Mouse (Mus musculus) brain, adult 10 weeks (tissue): ENCODE measurements around the gene Olfr1032. TPM values are rescaled to one million over a fixed set of nuclear protein-coding genes. Genes with fewer than 3 reads are reported as not detected.

ENCODE experiments used
- polyA plus RNA-seq: library from polyadenylated mRNA; stranded (reverse); fragments of 350-450 nt; fragmentation: Illumina TruSeq; extraction: RNeasy Lipid Tissue Mini Kit (QIAGEN cat#74804); gene quantifications from one replicate; pipeline ENCODE4 v1.2.3, GENCODE M21; 2015; ENCODE audit warnings: low read depth, low replicate concordance

Gene Olfr1032
- polyA plus RNA-seq, result not detected

DNA sequence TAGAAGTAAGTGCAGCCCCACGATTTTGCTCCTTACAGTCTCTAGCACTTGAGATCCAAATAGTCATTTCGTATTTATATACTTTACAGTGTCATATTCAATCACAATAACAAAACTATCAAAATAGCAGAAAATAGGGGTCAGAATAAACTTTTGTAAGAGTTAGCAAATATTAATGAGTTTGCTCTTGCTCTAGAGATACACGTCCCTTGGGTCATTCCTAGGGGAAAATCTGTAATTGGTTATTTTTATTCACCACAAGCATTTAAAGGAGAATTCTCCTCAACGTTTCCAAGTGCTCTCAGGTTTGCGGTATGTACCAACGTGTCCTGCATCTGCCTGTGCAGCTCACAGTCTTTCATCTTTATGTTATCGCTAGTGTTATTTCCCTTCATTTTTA lies at the start of gene Olfr1032:
TSS of gene Olfr1032 (plus strand) at position 301 of the 400 bp plus-strand sequence.

DNA sequence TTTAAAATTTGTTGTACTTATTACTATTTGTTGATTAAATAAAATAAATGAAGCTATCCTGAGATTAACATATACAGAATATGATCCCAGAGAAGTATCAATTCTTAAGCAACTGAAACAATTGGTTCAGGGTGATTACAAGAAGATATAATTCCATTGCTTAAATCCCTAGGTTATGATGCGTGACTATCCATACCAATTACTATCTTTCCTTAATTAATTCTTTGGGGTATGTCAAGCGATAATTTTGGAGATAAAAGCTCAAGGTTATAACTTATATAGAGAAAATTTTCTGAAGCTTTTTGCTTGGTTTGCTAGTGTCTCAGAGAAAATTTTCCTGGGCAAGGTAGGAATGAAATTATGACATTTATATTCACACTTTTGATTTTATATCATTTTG lies 31.7 kb upstream of the Olfr1032 start, which contains the start of gene Olfr1029:
TSS of gene Olfr1029 (plus strand) at position 301 of the 400 bp plus-strand sequence.

DNA sequence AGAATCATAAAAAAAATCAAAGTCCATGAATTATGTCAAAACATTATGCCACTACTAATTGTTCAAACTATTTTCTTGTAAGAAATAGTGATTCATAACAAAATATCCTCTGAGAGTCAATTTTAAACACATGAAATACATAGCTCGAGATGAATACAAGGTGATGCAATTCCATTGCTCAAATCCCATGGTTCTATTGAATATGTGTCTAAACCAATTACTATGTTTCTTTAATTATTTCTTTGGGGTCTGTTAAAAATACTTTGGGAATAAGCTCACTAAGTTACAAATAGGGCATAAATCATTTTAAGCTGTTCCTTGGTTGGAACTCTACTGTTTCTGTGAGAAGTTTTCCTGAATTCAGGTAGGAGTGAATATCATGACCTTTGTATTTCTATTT lies 26.4 kb upstream of the Olfr1032 start, which contains the start of gene Olfr1030:
TSS of gene Olfr1030 (plus strand) at position 301 of the 400 bp plus-strand sequence.

DNA sequence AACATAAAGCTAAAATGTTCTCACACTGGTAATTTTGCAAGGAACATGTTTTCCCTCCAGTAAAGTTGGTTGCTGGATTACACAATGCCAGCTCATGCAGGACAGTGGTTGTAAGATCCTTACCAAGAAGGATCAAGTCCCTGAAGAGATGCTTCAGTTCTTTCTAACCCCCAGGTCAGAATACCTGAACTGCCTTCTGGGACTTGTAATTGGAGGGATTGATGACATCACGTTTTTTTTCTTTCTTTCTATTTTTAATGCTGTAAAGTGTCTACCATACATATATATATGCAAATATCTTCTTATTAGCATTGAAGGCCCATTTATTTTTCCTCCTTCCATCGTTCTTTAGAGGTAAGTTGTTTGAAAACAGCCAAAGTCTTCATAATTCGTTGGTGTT lies 15.3 kb upstream of the Olfr1032 start, which contains the start of gene Olfr1031:
TSS of gene Olfr1031 (plus strand) at position 301 of the 400 bp plus-strand sequence.

DNA sequence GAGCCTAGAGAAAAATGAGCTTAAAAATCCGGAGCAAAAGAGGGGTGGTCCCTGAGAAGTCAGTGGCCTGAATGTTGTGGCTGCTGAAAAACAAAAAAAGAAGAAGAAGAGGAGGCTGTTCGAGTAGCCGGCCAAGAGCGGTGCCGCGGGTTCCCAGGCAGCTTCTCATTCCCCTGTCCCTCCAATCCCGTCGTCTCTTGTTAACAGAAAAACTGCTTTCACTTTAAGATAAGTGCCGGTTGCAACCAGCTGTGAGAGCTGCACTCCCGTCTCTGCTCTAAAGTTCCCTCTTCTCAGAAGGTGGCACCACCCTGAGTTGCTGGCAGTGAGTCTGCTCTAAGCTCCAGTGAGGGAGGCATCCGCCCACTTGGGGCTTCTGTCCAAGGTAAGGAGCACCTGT lies 15.1 kb downstream of the Olfr1032 start, which contains the start of gene Olfr1033:
TSS of gene Olfr1033 (plus strand) at position 228 of the 400 bp plus-strand sequence.

DNA sequence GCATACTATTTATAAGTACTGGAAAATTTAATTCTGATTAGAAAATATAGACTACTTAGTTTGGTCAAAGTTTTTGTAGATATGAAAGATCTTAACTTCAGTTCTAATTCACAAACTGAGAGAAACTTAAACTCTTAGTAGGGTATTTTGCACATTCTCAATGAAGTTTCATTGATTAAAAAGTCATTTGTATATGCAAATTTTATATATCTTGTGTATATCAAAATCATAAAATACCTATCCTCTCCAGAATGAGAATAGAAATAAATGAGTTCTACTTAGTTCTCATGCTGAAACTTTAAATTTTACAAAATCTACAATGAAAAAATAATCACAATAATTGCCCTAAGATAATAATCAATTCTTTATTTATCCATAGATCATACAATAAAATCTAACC lies 40.2 kb downstream of the Olfr1032 start, which contains the start of gene Olfr1034:
TSS of gene Olfr1034 (plus strand) at position 301 of the 400 bp plus-strand sequence.

Other genes with a start within 250 kb of the Olfr1032 start
- not detected for gene Olfr1012, start 242.8 kb upstream of the Olfr1032 start, polyA plus RNA-seq
- gene Olfr1013, start 238.4 kb upstream of the Olfr1032 start, polyA plus RNA-seq, result not detected
- not detected for gene Olfr1014, start 232.8 kb upstream of the Olfr1032 start, polyA plus RNA-seq
- not detected for gene Olfr1015, start 223.5 kb upstream of the Olfr1032 start, polyA plus RNA-seq
- gene Olfr1016, start 203.0 kb upstream of the Olfr1032 start, polyA plus RNA-seq, result not detected
- not detected for gene Olfr1018, start 187.1 kb upstream of the Olfr1032 start, polyA plus RNA-seq
- not detected for gene Olfr1019, start 160.1 kb upstream of the Olfr1032 start, polyA plus RNA-seq
- gene Olfr1020, start 158.5 kb upstream of the Olfr1032 start, polyA plus RNA-seq, result not detected
- gene Olfr1022, start 136.9 kb upstream of the Olfr1032 start, polyA plus RNA-seq, result not detected
- gene Olfr1023, start 119.9 kb upstream of the Olfr1032 start, polyA plus RNA-seq, result not detected
- gene Olfr1024, start 100.5 kb upstream of the Olfr1032 start, polyA plus RNA-seq, result not detected
- gene Olfr1025-ps1, start 90.3 kb upstream of the Olfr1032 start, polyA plus RNA-seq, result not detected
- not detected for gene Olfr1026, start 84.0 kb upstream of the Olfr1032 start, polyA plus RNA-seq
- gene Olfr1028, start 55.1 kb upstream of the Olfr1032 start, polyA plus RNA-seq, result not detected
- not detected for gene Olfr1029, start 31.6 kb upstream of the Olfr1032 start, polyA plus RNA-seq
- not detected for gene Olfr1030, start 26.3 kb upstream of the Olfr1032 start, polyA plus RNA-seq
- gene Olfr1031, start 15.2 kb upstream of the Olfr1032 start, polyA plus RNA-seq, result not detected
- 0.13 TPM for gene Olfr1033, start 15.1 kb downstream of the Olfr1032 start, polyA plus RNA-seq
- gene Olfr1034, start 40.3 kb downstream of the Olfr1032 start, polyA plus RNA-seq, result not detected
- gene Olfr1036, start 68.5 kb downstream of the Olfr1032 start, polyA plus RNA-seq, result not detected
- gene Olfr1037, start 81.8 kb downstream of the Olfr1032 start, polyA plus RNA-seq, result not detected
- gene Olfr1039, start 130.4 kb downstream of the Olfr1032 start, polyA plus RNA-seq, result not detected
- gene Olfr1040, start 141.2 kb downstream of the Olfr1032 start, polyA plus RNA-seq, result not detected
- not detected for gene Olfr1042, start 156.3 kb downstream of the Olfr1032 start, polyA plus RNA-seq
- gene Olfr1043, start 162.0 kb downstream of the Olfr1032 start, polyA plus RNA-seq, result not detected
- gene Olfr1044, start 172.3 kb downstream of the Olfr1032 start, polyA plus RNA-seq, result not detected
- gene Olfr52, start 180.1 kb downstream of the Olfr1032 start, polyA plus RNA-seq, result not detected
- gene Olfr1045, start 197.5 kb downstream of the Olfr1032 start, polyA plus RNA-seq, result not detected
- gene Olfr1046, start 213.8 kb downstream of the Olfr1032 start, polyA plus RNA-seq, result not detected
- not detected for gene Olfr1047, start 225.9 kb downstream of the Olfr1032 start, polyA plus RNA-seq
- not detected for gene Olfr1048, start 234.7 kb downstream of the Olfr1032 start, polyA plus RNA-seq